Mouse (Mus musculus): Measurements from ENCODE around the gene Mdga2. TPM values are rescaled to one million over a fixed set of nuclear protein-coding genes. Genes with fewer than 3 reads are reported as not detected.
A peak's percentile ranks its signal among the peaks of the same experiment; 100 is the strongest.

The Mdga2 gene
- 0.24 and 0.31 TPM in 2 replicates for polyA plus RNA-seq (2015; fragmentation: Nextera tagmentation; extraction: Ambion mirVana)

DNA sequence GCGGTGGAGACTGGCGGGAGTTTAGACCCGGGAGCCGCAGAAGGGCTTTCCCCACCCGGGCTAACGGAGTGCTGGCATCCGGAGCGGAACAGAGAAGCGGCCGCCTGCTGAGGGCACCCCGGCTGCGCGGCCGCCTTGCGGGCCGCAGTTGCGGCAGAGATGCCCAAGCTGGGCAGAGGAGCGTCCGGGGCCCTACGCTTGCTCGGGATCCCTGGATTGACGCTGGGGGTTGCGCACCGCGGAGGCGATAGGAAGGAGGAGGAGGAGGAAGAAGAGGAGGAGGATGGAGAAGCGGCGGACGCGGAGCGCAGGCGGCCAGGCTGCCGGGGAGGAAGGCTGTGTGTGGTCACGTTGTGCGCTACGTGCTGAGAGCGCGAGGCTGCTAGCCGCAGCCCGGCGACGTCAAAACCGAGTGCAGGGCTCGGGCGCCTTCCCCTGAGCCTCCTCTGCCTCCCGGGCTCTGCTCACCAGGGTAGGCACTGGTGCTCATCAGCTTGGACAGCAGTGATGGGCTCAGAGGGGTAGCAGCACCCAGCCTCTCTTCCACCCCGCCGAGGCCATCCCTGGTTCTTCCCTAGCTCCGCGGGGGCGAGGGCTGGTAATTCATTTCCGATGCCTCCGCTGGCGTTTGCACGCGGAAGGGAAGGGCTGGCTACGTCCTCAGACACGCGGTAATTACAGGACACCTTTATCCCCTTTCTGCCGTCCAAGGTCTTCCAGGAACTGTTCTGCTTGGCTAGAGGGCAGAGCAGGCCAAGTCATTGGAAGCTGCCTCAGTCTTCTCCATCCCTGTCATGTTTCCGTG is at the start of gene Mdga2:
Mdga2 (minus strand) TSS at position 329 of the 805 bp plus-strand sequence.
- Histone ChIP-seq H3K4me1 (replicated peaks; ENCODE audit: control insufficient read depth, insufficient read depth, low read length) (peaks cover 13% of the 10 kb centered on the region; the same call in 1 of the 2 replicates), H3K27ac (ENCODE audit: low read length) (no peak within 1 kb of the TSS), H3K9me3 (ENCODE audit: control insufficient read depth, low read length) (no peaks in the 10 kb centered on the region), H3K4me2 (ENCODE audit: low read depth, low read length) (peak within 1 kb of the TSS; percentile 89), H3K36me3 (ENCODE audit: control insufficient read depth, insufficient read depth, low read length) (no peaks in the 10 kb centered on the region), H3K4me3 (ENCODE audit: low read length) (peak within 1 kb of the TSS; percentile 56), H3K27me3 (ENCODE audit: control insufficient read depth, insufficient read depth, low read depth, low read length) (peaks cover 46% of the 10 kb centered on the region), H3K9ac (ENCODE audit: low read length) (peak within 1 kb of the TSS; percentile 43)
- ATAC-seq (ENCODE audit: low read depth), result peak; percentile 56
- WGBS, result under 1% methylated on average over 60 of the region's 61 CpGs

DNA sequence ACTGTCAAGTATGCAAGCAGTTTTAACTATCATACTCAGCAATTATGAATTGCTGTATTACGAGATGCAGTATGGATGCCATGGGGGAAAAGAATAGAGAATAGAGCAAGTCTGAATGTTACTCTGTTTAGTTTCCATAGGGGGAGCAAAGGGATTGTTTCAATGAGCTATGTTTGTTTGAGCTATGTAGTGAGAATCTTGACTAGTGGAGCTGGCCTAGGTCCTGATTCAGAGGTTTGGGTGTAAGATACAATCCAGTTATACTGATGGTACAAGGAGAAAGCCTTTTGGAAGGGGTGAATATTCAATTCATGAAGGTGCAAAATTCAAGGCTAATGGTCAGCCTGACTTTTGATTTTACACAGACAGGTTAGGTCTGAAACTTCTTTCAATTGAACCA is 45.1 kb upstream of the Mdga2 start:
- H3K27ac ChIP-seq (ENCODE audit: low read length), result no peak overlapping the region
- no peaks in the 10 kb centered on the region for H3K36me3 ChIP-seq (ENCODE audit: control insufficient read depth, insufficient read depth, low read length)
- 72% methylated on average over 1 of the region's 1 CpGs for WGBS
- H3K9me3 ChIP-seq (ENCODE audit: control insufficient read depth, low read length), result no peaks in the 10 kb centered on the region
- H3K27me3 ChIP-seq (ENCODE audit: control insufficient read depth, insufficient read depth, low read depth, low read length), result no peaks in the 10 kb centered on the region
- no peak overlapping the region for H3K4me2 ChIP-seq (ENCODE audit: low read depth, low read length)
- no peak overlapping the region for H3K4me3 ChIP-seq (ENCODE audit: low read length)
- no peak for ATAC-seq (ENCODE audit: low read depth)
- H3K9ac ChIP-seq (ENCODE audit: low read length), result no peak overlapping the region
- no peaks in the 10 kb centered on the region for H3K4me1 ChIP-seq (replicated peaks; ENCODE audit: control insufficient read depth, insufficient read depth, low read length)

DNA sequence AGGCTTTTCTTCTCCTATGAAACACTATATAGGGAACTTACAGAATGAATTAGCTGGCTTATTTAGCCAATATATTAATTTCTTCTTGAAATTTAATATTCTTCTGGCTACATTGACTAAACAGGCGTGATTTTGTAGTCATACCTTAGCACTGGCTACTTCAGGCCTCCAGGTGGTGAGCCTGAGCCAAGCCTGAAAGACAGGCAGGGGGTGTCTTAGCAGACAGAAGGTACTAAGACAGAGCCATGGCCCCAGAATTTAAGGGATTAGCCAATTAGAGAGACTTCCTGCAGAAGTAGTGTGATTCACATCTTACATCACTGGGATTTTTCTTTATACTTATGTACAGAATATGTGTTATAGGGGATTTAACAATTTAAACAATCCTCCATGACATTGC is 1.2 kb upstream of the Mdga2 start:
- no peaks in the 10 kb centered on the region for H3K9me3 ChIP-seq (ENCODE audit: control insufficient read depth, low read length)
- H3K4me1 ChIP-seq (replicated peaks; ENCODE audit: control insufficient read depth, insufficient read depth, low read length), result peaks cover 13% of the 10 kb centered on the region; the same call in 1 of the 2 replicates
- H3K36me3 ChIP-seq (ENCODE audit: control insufficient read depth, insufficient read depth, low read length), result no peaks in the 10 kb centered on the region
- no peak overlapping the region for H3K4me2 ChIP-seq (ENCODE audit: low read depth, low read length)
- no peak overlapping the region for H3K9ac ChIP-seq (ENCODE audit: low read length)
- no peak for ATAC-seq (ENCODE audit: low read depth)
- 36% methylated on average over 1 of the region's 1 CpGs for WGBS
- H3K27ac ChIP-seq (ENCODE audit: low read length), result no peak overlapping the region
- peaks cover 46% of the 10 kb centered on the region for H3K27me3 ChIP-seq (ENCODE audit: control insufficient read depth, insufficient read depth, low read depth, low read length)
- no peak overlapping the region for H3K4me3 ChIP-seq (ENCODE audit: low read length)

DNA sequence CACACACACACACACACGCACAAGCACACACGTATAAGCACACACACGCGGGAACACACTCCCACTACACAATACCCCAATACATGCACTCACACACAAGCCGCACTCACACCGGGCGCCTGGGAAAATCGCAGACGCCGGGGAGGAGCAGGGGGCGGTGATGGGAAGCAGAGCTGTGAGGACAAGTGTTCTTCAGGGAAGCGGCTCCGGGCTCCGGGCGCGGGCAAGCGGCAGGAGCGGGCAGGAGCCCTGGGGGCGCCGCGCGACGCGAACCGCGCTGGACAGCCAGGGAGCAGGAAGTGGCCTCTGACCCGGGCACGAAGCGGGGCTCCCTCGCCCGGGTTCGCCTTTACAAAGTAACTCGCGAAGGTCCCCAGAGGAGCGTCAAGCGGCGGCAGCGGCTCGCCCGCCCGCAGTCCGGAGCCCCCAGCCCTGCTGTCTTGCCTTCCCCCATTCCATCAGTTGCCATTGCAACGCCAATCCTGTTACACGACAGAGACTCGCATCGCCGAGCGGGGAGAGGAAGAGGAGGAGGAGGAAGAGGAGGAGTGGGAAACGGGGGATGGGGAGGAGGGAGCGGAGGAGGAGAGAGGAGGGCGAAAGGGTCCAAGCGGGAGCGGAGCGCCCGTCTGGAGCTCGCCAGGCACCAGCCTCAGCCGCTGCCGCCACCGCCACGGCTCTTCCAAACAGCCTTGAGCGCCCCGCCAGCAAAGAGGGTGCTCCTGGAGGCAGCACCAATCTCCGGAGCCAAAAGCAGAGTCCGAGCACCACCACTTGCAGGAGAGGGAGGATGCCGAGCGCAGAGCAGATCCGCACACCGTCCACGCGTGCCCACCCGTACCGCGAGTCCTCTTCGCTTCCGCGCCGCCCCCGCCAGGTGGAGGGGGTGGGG is 774 bp downstream of the Mdga2 start:
- peak; percentile 70 for ATAC-seq (ENCODE audit: low read depth)
- H3K4me3 ChIP-seq (ENCODE audit: low read length), result peak overlapping the region; percentile 56
- H3K4me1 ChIP-seq (replicated peaks; ENCODE audit: control insufficient read depth, insufficient read depth, low read length), result peaks cover 13% of the 10 kb centered on the region; the same call in 1 of the 2 replicates
- H3K27me3 ChIP-seq (ENCODE audit: control insufficient read depth, insufficient read depth, low read depth, low read length), result peaks cover 46% of the 10 kb centered on the region
- no peak overlapping the region for H3K27ac ChIP-seq (ENCODE audit: low read length)
- no peaks in the 10 kb centered on the region for H3K36me3 ChIP-seq (ENCODE audit: control insufficient read depth, insufficient read depth, low read length)
- peak overlapping the region; percentile 43 for H3K9ac ChIP-seq (ENCODE audit: low read length)
- H3K9me3 ChIP-seq (ENCODE audit: control insufficient read depth, low read length), result no peaks in the 10 kb centered on the region
- peak overlapping the region; percentile 89 for H3K4me2 ChIP-seq (ENCODE audit: low read depth, low read length)
- 1% methylated on average over 71 of the region's 78 CpGs for WGBS

DNA sequence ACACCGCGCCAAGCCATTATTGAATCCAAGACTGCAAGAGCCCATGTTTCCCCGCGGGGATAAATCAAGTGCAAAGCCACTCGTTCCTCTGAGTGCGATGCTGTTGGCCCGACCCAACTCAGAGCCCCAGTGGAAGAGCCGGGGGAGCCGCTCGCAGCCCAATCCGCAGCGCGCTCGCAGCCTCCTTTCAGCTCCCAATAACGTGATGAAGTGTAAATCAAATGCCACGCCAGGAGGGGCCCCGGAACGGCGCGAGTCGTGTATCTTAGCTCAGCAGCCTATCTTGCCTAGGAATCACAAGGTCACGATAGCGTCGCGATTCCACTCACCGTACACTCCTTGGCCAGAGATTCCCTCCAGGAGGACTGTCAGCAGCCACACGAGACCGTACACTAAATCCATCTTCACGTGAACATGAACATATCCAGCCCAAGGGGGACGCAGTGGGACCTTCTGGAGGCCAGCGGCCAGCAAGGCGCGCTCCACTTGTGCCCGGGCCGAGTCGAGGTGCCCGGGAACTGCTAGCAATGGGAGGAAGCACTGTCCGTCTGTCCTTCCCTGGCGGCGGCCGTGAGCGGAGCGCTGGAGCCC is 1.6 kb downstream of the Mdga2 start:
- H3K4me3 ChIP-seq (ENCODE audit: low read length), result peak overlapping the region; percentile 56
- H3K36me3 ChIP-seq (ENCODE audit: control insufficient read depth, insufficient read depth, low read length), result no peaks in the 10 kb centered on the region
- under 1% methylated on average over 43 of the region's 43 CpGs for whole genome bisulfite sequencing
- peak overlapping the region; percentile 89 for H3K4me2 ChIP-seq (ENCODE audit: low read depth, low read length)
- peaks cover 13% of the 10 kb centered on the region; the same call in 1 of the 2 replicates for H3K4me1 ChIP-seq (replicated peaks; ENCODE audit: control insufficient read depth, insufficient read depth, low read length)
- H3K27me3 ChIP-seq (ENCODE audit: control insufficient read depth, insufficient read depth, low read depth, low read length), result peaks cover 46% of the 10 kb centered on the region
- H3K9me3 ChIP-seq (ENCODE audit: control insufficient read depth, low read length), result no peaks in the 10 kb centered on the region
- no peak overlapping the region for H3K27ac ChIP-seq (ENCODE audit: low read length)
- peak; percentile 38; the same call in 1 of the 2 replicates for ATAC-seq (ENCODE audit: low read depth)
- H3K9ac ChIP-seq (ENCODE audit: low read length), result no peak overlapping the region

DNA sequence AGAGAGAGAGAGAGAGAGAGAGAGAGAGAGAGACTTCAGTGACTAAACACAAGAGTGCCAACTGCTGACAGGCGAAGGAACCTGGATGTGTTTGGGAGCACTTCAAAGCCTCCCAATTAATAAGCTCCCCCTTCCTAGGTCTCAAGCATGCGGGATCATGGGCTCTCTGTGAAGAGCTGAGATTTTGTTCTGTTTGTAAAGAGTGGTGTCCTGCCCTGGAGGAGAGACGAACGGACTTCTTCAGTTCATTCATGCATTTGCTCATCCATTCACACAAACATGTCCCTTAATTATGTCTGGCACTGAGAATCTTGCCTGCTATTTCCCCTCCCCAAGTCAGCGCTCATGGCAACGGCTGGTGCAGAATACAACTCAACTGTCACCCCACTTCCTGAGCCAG is 2.3 kb downstream of the Mdga2 start:
- ATAC-seq (ENCODE audit: low read depth), result no peak
- H3K36me3 ChIP-seq (ENCODE audit: control insufficient read depth, insufficient read depth, low read length), result no peaks in the 10 kb centered on the region
- peak overlapping the region; percentile 56; the same call in 1 of the 2 replicates for H3K4me3 ChIP-seq (ENCODE audit: low read length)
- WGBS, result 4% methylated on average over 6 of the region's 6 CpGs
- peaks cover 13% of the 10 kb centered on the region; the same call in 1 of the 2 replicates for H3K4me1 ChIP-seq (replicated peaks; ENCODE audit: control insufficient read depth, insufficient read depth, low read length)
- H3K9ac ChIP-seq (ENCODE audit: low read length), result no peak overlapping the region
- 0 out of 2 replicates have a peak overlapping the region, but pooled peaks have one; percentile 89 for H3K4me2 ChIP-seq (ENCODE audit: low read depth, low read length)
- no peak overlapping the region for H3K27ac ChIP-seq (ENCODE audit: low read length)
- peaks cover 46% of the 10 kb centered on the region for H3K27me3 ChIP-seq (ENCODE audit: control insufficient read depth, insufficient read depth, low read depth, low read length)
- no peaks in the 10 kb centered on the region for H3K9me3 ChIP-seq (ENCODE audit: control insufficient read depth, low read length)

DNA sequence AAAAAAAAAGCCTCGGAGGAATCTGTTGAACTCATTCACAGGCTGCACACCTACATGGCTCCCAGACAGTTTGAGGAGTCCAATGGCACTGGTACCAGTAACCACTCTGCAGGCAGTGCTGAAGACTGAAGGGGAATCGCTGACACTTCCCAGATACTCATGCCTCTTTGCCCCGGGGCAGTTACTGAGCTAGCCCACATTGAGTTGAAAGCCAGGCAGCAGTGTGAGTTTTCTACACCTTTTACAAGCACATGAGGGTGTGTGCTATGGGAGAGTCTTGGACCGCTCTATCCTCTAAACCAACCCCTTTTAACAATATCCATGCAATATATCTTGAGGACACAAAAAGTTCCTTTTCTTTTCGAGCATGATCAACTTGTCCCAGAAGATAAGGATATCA is 2.8 kb downstream of the Mdga2 start:
- peaks cover 44% of the 10 kb centered on the region for H3K27me3 ChIP-seq (ENCODE audit: control insufficient read depth, insufficient read depth, low read depth, low read length)
- 26% methylated on average over 5 of the region's 5 CpGs for WGBS
- ATAC-seq (ENCODE audit: low read depth), result no peak
- H3K27ac ChIP-seq (ENCODE audit: low read length), result no peak overlapping the region
- H3K4me1 ChIP-seq (replicated peaks; ENCODE audit: control insufficient read depth, insufficient read depth, low read length), result peaks cover 13% of the 10 kb centered on the region; the same call in 1 of the 2 replicates
- H3K4me2 ChIP-seq (ENCODE audit: low read depth, low read length), result no peak overlapping the region
- H3K4me3 ChIP-seq (ENCODE audit: low read length), result no peak overlapping the region
- no peaks in the 10 kb centered on the region for H3K36me3 ChIP-seq (ENCODE audit: control insufficient read depth, insufficient read depth, low read length)
- H3K9me3 ChIP-seq (ENCODE audit: control insufficient read depth, low read length), result no peaks in the 10 kb centered on the region
- no peak overlapping the region for H3K9ac ChIP-seq (ENCODE audit: low read length)

DNA sequence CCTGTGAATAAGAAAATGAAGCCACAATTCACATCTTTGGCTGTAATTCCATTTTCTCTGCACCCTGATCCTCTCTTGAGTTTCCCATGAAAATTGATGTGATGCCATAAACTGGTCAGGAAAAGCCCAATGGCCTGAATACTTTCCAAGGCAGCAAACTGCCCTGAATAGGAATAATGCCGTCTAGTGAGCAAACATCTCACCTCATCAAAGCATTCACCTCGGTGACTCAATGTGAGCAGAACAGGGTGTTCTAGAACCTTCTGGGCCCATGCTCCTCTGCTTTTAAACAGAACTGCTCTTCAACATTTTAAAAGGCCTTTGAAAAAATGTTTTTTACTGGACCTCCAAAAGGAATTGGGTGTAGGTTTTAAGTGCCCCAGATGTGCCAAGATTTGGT is 9.5 kb downstream of the Mdga2 start:
- H3K9ac ChIP-seq (ENCODE audit: low read length), result no peak overlapping the region
- H3K27me3 ChIP-seq (ENCODE audit: control insufficient read depth, insufficient read depth, low read depth, low read length), result no peaks in the 10 kb centered on the region
- H3K36me3 ChIP-seq (ENCODE audit: control insufficient read depth, insufficient read depth, low read length), result no peaks in the 10 kb centered on the region
- 37% methylated on average over 2 of the region's 2 CpGs for WGBS
- no peak overlapping the region for H3K27ac ChIP-seq (ENCODE audit: low read length)
- H3K4me2 ChIP-seq (ENCODE audit: low read depth, low read length), result no peak overlapping the region
- H3K4me1 ChIP-seq (replicated peaks; ENCODE audit: control insufficient read depth, insufficient read depth, low read length), result no peaks in the 10 kb centered on the region
- ATAC-seq (ENCODE audit: low read depth), result no peak
- no peak overlapping the region for H3K4me3 ChIP-seq (ENCODE audit: low read length)
- no peaks in the 10 kb centered on the region for H3K9me3 ChIP-seq (ENCODE audit: control insufficient read depth, low read length)
